Mouse (Mus musculus): ENCODE data around the gene Rasip1. TPM values are rescaled to one million over a fixed set of nuclear protein-coding genes. Genes with fewer than 3 reads are reported as not detected.

Gene Rasip1
- polyA plus RNA-seq, 1 experiment from 2014 or later: 43.3 TPM

DNA sequence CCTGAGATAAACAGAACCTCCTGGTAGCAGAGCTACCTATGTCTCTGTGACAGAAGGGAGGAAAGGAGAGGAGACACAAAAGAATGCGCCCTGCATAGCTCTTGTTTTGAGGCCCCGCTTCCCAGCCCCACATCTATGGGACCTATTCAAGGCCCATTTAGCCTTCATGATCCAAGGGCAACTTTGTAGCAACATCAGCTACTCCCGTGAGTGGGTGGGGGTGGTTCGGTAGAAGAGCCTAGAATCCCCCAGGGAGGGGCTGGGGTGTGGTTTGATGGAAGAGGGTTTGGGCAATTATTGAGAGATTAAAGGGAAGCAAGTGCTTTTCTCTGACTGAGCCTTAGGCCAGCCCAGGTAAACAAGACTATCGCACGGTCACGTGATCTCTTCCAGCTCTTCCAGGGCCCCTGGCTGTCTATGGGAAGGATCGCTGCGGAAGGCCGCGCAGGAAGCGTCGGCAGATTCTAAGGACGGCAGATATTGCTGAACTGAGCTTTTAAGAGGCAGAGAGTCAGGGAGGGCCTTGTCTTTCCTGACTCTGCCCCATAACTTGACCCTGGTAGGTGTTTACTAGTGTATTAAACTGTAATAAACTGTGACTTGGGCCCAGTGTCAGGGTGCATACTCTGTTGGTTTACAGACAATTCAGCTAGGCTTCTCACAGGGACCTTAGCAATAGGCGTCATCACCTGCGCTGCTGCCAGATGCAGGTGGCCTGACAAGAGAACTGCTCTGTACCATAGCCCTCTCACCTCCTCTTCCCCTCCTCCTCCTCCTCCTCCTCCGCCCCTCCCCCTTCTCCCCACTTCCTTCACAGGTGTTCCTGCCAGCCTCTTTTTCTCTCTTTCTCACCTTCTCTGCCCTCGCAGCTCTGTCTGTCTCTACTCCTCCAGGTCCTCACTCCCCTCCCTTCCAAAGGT, 28.1 kb upstream of the Rasip1 start:
- DNase-seq (ENCODE audit: low spot score): no peak
- 34% methylated on average over 18 of the region's 18 CpGs for WGBS
- H3K9me3 ChIP-seq (ENCODE audit: low read length): no peaks in the 10 kb centered on the region
- H3K4me1 ChIP-seq (ENCODE audit: insufficient read depth, low read depth, low read length): no peaks in the 10 kb centered on the region
- no peak overlapping the region for H3K9ac ChIP-seq (replicated peaks; ENCODE audit: low read depth)
- no peaks in the 10 kb centered on the region for H3K27me3 ChIP-seq (replicated peaks; ENCODE audit: insufficient read depth, low read length)
- no peak for TF ChIP-seq CTCF (IDR thresholded peaks at IDR 0.05)
- TF ChIP-seq EP300 (IDR thresholded peaks at IDR 0.05): no peak
- no peak overlapping the region for H3K27ac ChIP-seq (ENCODE audit: low read length)
- H3K4me2 ChIP-seq (replicated peaks; ENCODE audit: low read depth, low read length): no peak overlapping the region
- no peak overlapping the region for H3K4me3 ChIP-seq (ENCODE audit: low read depth, low read length)
- 0 out of 2 replicates have a peak, but pooled peaks have one; percentile 26 for ATAC-seq
- no peaks in the 10 kb centered on the region for H3K36me3 ChIP-seq (ENCODE audit: insufficient read depth, low read length)

DNA sequence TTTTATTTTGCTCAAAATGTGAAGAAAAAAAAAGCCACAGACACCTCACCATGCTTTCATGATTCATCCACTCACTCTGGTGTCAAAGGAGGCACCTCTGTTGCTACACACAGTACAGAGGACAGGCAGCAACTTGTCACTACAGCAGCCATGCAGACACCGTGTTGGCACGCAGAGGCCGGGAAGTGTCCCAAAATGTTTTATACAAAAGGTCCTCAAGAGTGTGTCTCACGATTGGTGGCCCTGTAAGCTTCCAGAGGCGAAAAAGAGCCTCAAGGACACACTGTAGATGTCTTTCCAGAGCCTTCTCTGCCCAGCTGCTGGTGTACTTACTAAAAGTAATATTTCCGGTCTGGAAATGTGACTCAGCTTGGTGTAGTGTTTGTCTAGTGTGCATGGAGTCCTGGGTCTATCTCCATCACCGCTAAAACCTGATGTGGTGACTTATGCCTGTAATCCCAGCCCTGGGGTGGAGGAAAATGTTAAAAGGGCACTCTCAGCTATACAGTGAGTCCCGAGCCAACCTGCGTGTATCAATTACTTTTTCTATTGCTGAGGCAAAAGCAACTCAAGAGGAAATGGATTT, 21.5 kb upstream of the Rasip1 start:
- no peaks in the 10 kb centered on the region for H3K36me3 ChIP-seq (ENCODE audit: insufficient read depth, low read length)
- no peak overlapping the region for H3K4me2 ChIP-seq (replicated peaks; ENCODE audit: low read depth, low read length)
- DNase-seq (ENCODE audit: low spot score) (peak; percentile 49), ATAC-seq (no peak)
- TF ChIP-seq EP300 (IDR thresholded peaks at IDR 0.05): no peak
- TF ChIP-seq CTCF (IDR thresholded peaks at IDR 0.05): no peak
- no peaks in the 10 kb centered on the region for H3K9me3 ChIP-seq (ENCODE audit: low read length)
- WGBS: 52% methylated on average over 9 of the region's 9 CpGs
- no peaks in the 10 kb centered on the region for H3K4me1 ChIP-seq (ENCODE audit: insufficient read depth, low read depth, low read length)
- no peaks in the 10 kb centered on the region for H3K27me3 ChIP-seq (replicated peaks; ENCODE audit: insufficient read depth, low read length)
- no peak overlapping the region for H3K27ac ChIP-seq (ENCODE audit: low read length)
- H3K4me3 ChIP-seq (ENCODE audit: low read depth, low read length): no peak overlapping the region
- H3K9ac ChIP-seq (replicated peaks; ENCODE audit: low read depth): no peak overlapping the region

DNA sequence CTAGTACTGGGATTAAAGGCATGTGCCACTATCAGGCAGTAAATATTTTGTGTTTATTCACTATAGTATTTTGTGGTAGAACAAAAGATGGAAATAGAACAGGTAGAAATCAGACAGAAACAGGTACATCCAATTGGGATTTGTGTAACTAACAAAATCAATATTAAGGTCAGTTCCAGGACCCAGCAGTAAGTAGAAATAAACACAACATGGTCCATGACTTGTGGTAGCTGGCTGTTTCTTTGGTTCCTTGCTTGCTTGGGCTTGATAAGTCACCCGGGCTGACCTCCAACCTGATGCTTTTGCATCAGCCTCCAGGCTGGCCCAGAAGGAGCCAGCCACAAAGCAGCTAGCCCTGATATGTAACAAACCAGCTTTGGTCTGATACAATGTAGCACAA, 17.8 kb upstream of the Rasip1 start:
- Histone ChIP-seq H3K36me3 (ENCODE audit: insufficient read depth, low read length) (no peaks in the 10 kb centered on the region), H3K27me3 (replicated peaks; ENCODE audit: insufficient read depth, low read length) (no peaks in the 10 kb centered on the region), H3K4me3 (ENCODE audit: low read depth, low read length) (no peak overlapping the region), H3K27ac (ENCODE audit: low read length) (no peak overlapping the region), H3K9ac (replicated peaks; ENCODE audit: low read depth) (no peak overlapping the region), H3K4me2 (replicated peaks; ENCODE audit: low read depth, low read length) (no peak overlapping the region), H3K9me3 (ENCODE audit: low read length) (no peaks in the 10 kb centered on the region), H3K4me1 (ENCODE audit: insufficient read depth, low read depth, low read length) (no peaks in the 10 kb centered on the region)
- ATAC-seq (no peak), DNase-seq (ENCODE audit: low spot score) (no peak)
- TF ChIP-seq EP300 (IDR thresholded peaks at IDR 0.05) (no peak), CTCF (IDR thresholded peaks at IDR 0.05) (no peak)
- WGBS: 39% methylated on average over 1 of the region's 1 CpGs

DNA sequence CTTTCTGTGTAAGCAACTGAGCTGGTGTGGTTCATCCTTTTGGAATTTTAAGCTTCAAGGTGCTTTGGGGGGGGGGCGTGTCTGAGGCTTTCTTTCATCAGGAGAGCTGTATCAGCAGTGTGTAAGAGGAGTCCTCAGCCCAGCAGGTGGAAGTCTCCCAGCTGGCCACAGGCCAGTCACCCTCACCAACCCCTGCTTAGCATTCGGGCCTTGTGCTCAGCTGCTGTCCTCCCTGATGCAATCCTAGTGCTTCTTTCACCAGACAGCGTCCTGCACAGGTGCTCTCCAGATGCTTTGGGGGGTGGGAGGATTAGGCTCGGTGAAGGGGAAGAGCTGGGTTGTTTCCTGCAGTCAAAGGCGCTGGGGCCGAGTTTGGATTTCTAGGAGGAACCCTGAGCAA, 11.0 kb upstream of the Rasip1 start:
- Histone ChIP-seq H3K27me3 (replicated peaks; ENCODE audit: insufficient read depth, low read length) (peaks cover 7% of the 10 kb centered on the region; the same call in 1 of the 2 replicates), H3K9ac (replicated peaks; ENCODE audit: low read depth) (no peak overlapping the region), H3K4me3 (ENCODE audit: low read depth, low read length) (no peak overlapping the region), H3K4me2 (replicated peaks; ENCODE audit: low read depth, low read length) (no peak overlapping the region), H3K36me3 (ENCODE audit: insufficient read depth, low read length) (no peaks in the 10 kb centered on the region), H3K27ac (ENCODE audit: low read length) (no peak overlapping the region), H3K9me3 (ENCODE audit: low read length) (no peaks in the 10 kb centered on the region), H3K4me1 (ENCODE audit: insufficient read depth, low read depth, low read length) (0 out of 2 replicates have a peak, but pooled peaks cover 6% of the 10 kb centered on the region)
- WGBS: 25% methylated on average over 6 of the region's 6 CpGs
- TF ChIP-seq EP300 (IDR thresholded peaks at IDR 0.05) (no peak), CTCF (IDR thresholded peaks at IDR 0.05) (no peak)
- DNase-seq (ENCODE audit: low spot score) (peak; percentile 32), ATAC-seq (peak; percentile 47)

DNA sequence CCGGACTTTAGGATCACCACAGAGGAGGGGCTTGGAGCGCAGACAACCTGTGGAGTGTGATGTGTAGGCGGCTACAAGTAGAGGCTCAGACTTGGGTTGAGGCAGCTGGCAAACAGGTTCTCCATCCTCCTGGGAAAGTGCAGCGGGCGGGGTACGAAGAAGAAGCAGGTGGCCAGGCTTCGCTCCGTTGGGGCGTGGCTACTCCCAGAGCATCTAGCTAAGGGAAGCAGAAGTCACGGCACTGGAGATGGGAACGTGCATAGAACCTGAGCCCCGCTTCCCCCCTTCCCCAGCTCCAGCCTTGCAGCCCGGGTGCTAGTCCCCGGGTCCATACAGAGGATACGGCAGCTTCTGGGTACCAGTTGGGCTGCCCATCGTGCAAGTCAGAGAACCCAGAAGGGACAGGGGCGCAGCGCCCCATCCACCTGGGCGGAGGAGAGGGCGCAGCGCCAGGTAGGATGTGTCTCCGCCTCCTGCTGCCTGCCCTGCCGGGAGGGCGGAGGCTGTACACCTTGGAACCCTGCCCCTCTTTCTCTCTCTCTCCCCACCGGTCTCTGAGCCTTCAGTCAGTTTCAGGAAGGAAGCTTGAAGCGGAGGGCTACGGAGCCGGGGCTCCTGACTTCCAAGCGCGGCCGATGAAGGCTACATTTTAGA, 10.1 kb upstream of the Rasip1 start, which contains the start of gene Fut1:
Fut1 (plus strand) TSS at position 248 of the 654 bp plus-strand sequence.
- TF ChIP-seq CTCF (IDR thresholded peaks at IDR 0.05) (no peak), EP300 (IDR thresholded peaks at IDR 0.05) (no peak)
- peak within 1 kb of the TSS; percentile 35 for H3K4me2 ChIP-seq (replicated peaks; ENCODE audit: low read depth, low read length)
- peaks cover 7% of the 10 kb centered on the region; the same call in 1 of the 2 replicates for H3K27me3 ChIP-seq (replicated peaks; ENCODE audit: insufficient read depth, low read length)
- no peaks in the 10 kb centered on the region for H3K36me3 ChIP-seq (ENCODE audit: insufficient read depth, low read length)
- no peaks in the 10 kb centered on the region for H3K9me3 ChIP-seq (ENCODE audit: low read length)
- no peak within 1 kb of the TSS for H3K27ac ChIP-seq (ENCODE audit: low read length)
- H3K9ac ChIP-seq (replicated peaks; ENCODE audit: low read depth): no peak within 1 kb of the TSS; the same call in 1 of the 2 replicates
- ATAC-seq (peak; percentile 34), DNase-seq (ENCODE audit: low spot score) (peak; percentile 33)
- H3K4me1 ChIP-seq (ENCODE audit: insufficient read depth, low read depth, low read length): 0 out of 2 replicates have a peak, but pooled peaks cover 6% of the 10 kb centered on the region
- WGBS: 9% methylated on average over 31 of the region's 31 CpGs
- no peak within 1 kb of the TSS for H3K4me3 ChIP-seq (ENCODE audit: low read depth, low read length)

DNA sequence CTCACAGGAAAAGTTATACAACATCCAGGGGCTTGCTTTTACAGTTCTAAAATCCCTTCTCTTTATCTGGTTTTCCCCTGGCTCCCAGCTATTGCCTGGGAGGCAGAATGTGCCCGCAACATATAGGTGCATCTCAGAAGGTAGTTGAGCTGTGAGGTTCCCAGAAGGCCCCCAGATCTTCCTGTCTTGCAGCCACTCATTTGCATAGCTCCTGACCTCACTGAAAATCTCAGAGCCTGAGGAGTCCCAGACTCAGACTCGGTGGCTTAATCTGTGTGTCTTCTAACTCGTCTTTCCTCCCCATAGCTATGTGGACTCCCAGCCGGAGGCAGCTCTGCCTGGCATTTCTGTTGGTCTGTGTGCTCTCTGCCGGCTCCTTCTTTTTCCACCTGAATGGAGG, 9.0 kb upstream of the Rasip1 start:
- 0 out of 2 replicates have a peak, but pooled peaks cover 6% of the 10 kb centered on the region for H3K4me1 ChIP-seq (ENCODE audit: insufficient read depth, low read depth, low read length)
- H3K4me2 ChIP-seq (replicated peaks; ENCODE audit: low read depth, low read length): no peak overlapping the region
- TF ChIP-seq EP300 (IDR thresholded peaks at IDR 0.05): no peak
- no peak for TF ChIP-seq CTCF (IDR thresholded peaks at IDR 0.05)
- ATAC-seq (no peak), DNase-seq (ENCODE audit: low spot score) (no peak)
- no peak overlapping the region for H3K4me3 ChIP-seq (ENCODE audit: low read depth, low read length)
- 84% methylated on average over 5 of the region's 5 CpGs for WGBS
- no peak overlapping the region for H3K9ac ChIP-seq (replicated peaks; ENCODE audit: low read depth)
- no peaks in the 10 kb centered on the region for H3K9me3 ChIP-seq (ENCODE audit: low read length)
- no peak overlapping the region for H3K27ac ChIP-seq (ENCODE audit: low read length)
- peaks cover 7% of the 10 kb centered on the region; the same call in 1 of the 2 replicates for H3K27me3 ChIP-seq (replicated peaks; ENCODE audit: insufficient read depth, low read length)
- H3K36me3 ChIP-seq (ENCODE audit: insufficient read depth, low read length): no peaks in the 10 kb centered on the region
